Mouse (Mus musculus) urinary bladder, adult 18-20 months (tissue): ENCODE results near the gene Kcng1.
A peak's percentile ranks its signal among the peaks of the same experiment; 100 is the strongest.

Experiments
- DNase-seq, 2 experiments: peaks; one replicate each; pipeline ENCODE4 v3.0.0; 2022; ENCODE audit warnings: low spot score in 2 of 2, mixed read lengths in 2 of 2

The Kcng1 gene

GRCm38 (mm10) chr2:168281582-168281981 is at the start of gene Kcng1:
Gene Kcng1, minus strand, starts transcription at chr2:168281736.
- DNase-seq: no peak

GRCm38 (mm10) chr2:168330421-168331070 is 49.0 kb upstream of the Kcng1 start:
- DNase-seq: no peak

- no peak for DNase-seq
Measured at GRCm38 (mm10) chr2:168321716-168322374, 40.3 kb upstream of the Kcng1 start.

- DNase-seq: no peak
Measured at GRCm38 (mm10) chr2:168320388-168321182, 39.0 kb upstream of the Kcng1 start.

- no peak for DNase-seq
Measured at GRCm38 (mm10) chr2:168314646-168315446, 33.3 kb upstream of the Kcng1 start.

GRCm38 (mm10) chr2:168312504-168312903 is 31.0 kb upstream of the Kcng1 start:
- DNase-seq: no peak

GRCm38 (mm10) chr2:168311006-168311405 is 29.5 kb upstream of the Kcng1 start:
- DNase-seq: no peak

GRCm38 (mm10) chr2:168308916-168309315 is 27.4 kb upstream of the Kcng1 start:
- DNase-seq: no peak

- no peak for DNase-seq
Measured at GRCm38 (mm10) chr2:168299650-168300049, 18.1 kb upstream of the Kcng1 start.

- DNase-seq: no peak
Measured at GRCm38 (mm10) chr2:168296530-168296929, 15.0 kb upstream of the Kcng1 start.

- DNase-seq: no peak
Measured at GRCm38 (mm10) chr2:168292521-168292920, 11.0 kb upstream of the Kcng1 start.

GRCm38 (mm10) chr2:168292041-168292440 is 10.5 kb upstream of the Kcng1 start:
- no peak for DNase-seq

GRCm38 (mm10) chr2:168289851-168290250 is 8.3 kb upstream of the Kcng1 start:
- DNase-seq: no peak

GRCm38 (mm10) chr2:168289016-168289415 is 7.5 kb upstream of the Kcng1 start:
- DNase-seq: no peak

GRCm38 (mm10) chr2:168286987-168287386 is 5.5 kb upstream of the Kcng1 start:
- no peak for DNase-seq

GRCm38 (mm10) chr2:168285143-168285542 is 3.6 kb upstream of the Kcng1 start:
- no peak for DNase-seq

- peak; percentile 20 to 41 for DNase-seq
Measured at GRCm38 (mm10) chr2:168280729-168281581, 581 bp downstream of the Kcng1 start.

- DNase-seq: peak in 1 of 2 experiments; percentile 66
Measured at GRCm38 (mm10) chr2:168274374-168274935, 7.1 kb downstream of the Kcng1 start.

GRCm38 (mm10) chr2:168273387-168273786 is 8.1 kb downstream of the Kcng1 start:
- no peak for DNase-seq

- DNase-seq: peak; percentile 46 to 48
Measured at GRCm38 (mm10) chr2:168268033-168268432, 13.5 kb downstream of the Kcng1 start.
